Mouse (Mus musculus) hindbrain, embryonic 11.5 days (tissue): Measurements from ENCODE around the gene Tfr2. TPM values are rescaled to one million over a fixed set of nuclear protein-coding genes. Genes with fewer than 3 reads are reported as not detected.
A peak's percentile ranks its signal among the peaks of the same experiment; 100 is the strongest.

ENCODE experiments used
- ATAC-seq: fragments of 200-750 bp; cut with Nextera tagmentation; 2 replicates; pipeline ENCODE4 v1.8.0; 2017; ENCODE audit warnings: mild to moderate bottlenecking, moderate TSS enrichment, moderate library complexity; ENCODE audit not compliant: low FRiP score
- DNase-seq: peaks from one replicate; pipeline ENCODE4 v3.0.0-alpha.2; 2015; ENCODE audit warnings: low spot score
- H3K27ac ChIP-seq: fragments of 300-500 bp; sonication (generic); 2 replicates; pipeline ENCODE4 v1.5.1; 2014; ENCODE audit warnings: mild to moderate bottlenecking, low read depth, low read length
- H3K27me3 ChIP-seq: fragments of 300-500 bp; sonication (generic); 2 replicates; pipeline ENCODE4 v1.6.1; 2014; ENCODE audit warnings: mild to moderate bottlenecking, low read length, moderate library complexity, mixed read lengths; ENCODE audit not compliant: control insufficient read depth, insufficient read depth
- H3K36me3 ChIP-seq: fragments of 300-500 bp; sonication (generic); 2 replicates; pipeline ENCODE4 v1.6.1; 2014; ENCODE audit warnings: mild to moderate bottlenecking, low read length, moderate library complexity, mixed read lengths; ENCODE audit not compliant: control insufficient read depth, insufficient read depth
- H3K4me1 ChIP-seq: fragments of 300-500 bp; sonication (generic); replicated peaks from 2 replicates; pipeline ENCODE4 v1.6.1; 2014; ENCODE audit warnings: low read length, mixed read lengths; ENCODE audit not compliant: control insufficient read depth, insufficient read depth
- H3K4me2 ChIP-seq: fragments of 300-500 bp; sonication (generic); replicated peaks from 2 replicates; pipeline ENCODE4 v1.6.1; 2014; ENCODE audit warnings: mild to moderate bottlenecking, low read depth, low read length
- H3K4me3 ChIP-seq: fragments of 300-500 bp; sonication (generic); 2 replicates; pipeline ENCODE4 v1.5.1; 2014; ENCODE audit warnings: low read depth, low read length
- H3K9ac ChIP-seq: fragments of 300-500 bp; sonication (generic); 2 replicates; pipeline ENCODE4 v1.6.1; 2014; ENCODE audit warnings: low read depth, low read length
- H3K9me3 ChIP-seq: fragments of 300-500 bp; sonication (generic); 2 replicates; pipeline ENCODE4 v1.6.1; 2016; ENCODE audit warnings: low read length; ENCODE audit not compliant: control insufficient read depth
- WGBS: fragments of 180-500 bp; shearing (Covaris S2); extraction: QIAGEN DNeasy Blood & Tissue Kit; methylation state at CpG from one replicate; pipeline ENCODE4 v1.1.7; 2014; 5-methylcytosine and 5-hydroxymethylcytosine counted together
- polyA plus RNA-seq: library from polyadenylated mRNA; unstranded; fragments of >200 nt; fragmentation: Nextera tagmentation; extraction: Ambion mirVana; gene quantifications from 2 replicates; pipeline ENCODE4 v1.2.1, GENCODE M21; 2014

Gene Tfr2
- polyA plus RNA-seq, 1 experiment from 2014 or later = 2.7 TPM

DNA sequence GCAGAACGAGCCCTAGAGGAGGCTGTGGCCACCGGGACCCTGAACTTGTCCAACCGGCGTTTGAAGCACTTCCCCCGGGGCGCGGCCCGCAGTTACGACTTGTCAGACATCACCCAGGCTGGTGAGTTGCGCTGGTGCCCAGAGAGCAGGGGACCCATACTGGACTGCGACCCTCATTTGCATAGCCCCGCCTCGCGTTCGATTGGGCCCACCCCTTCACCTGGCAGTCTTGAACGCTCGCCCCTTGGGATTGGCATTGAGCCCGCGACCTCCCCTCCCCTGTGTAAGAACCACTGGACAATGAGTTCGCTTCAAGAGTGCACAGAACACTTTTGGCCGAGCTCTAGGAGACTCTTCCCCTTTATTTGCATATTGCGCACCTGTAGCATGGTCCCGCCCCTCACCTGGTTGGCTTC, 59.7 kb downstream of the Tfr2 start:
- H3K9me3 ChIP-seq = no peaks in the 10 kb centered on the region
- 0% methylated on average over 22 of the region's 23 CpGs for WGBS
- H3K4me3 ChIP-seq = peak overlapping the region; percentile 85
- H3K27ac ChIP-seq = peak overlapping the region; percentile 93
- no peaks in the 10 kb centered on the region for H3K36me3 ChIP-seq
- H3K9ac ChIP-seq = peak overlapping the region; percentile 80
- peak; percentile 61 for ATAC-seq
- DNase-seq = peak; percentile 76
- H3K4me2 ChIP-seq = peak overlapping the region; percentile 80
- no peaks in the 10 kb centered on the region for H3K27me3 ChIP-seq
- peaks cover 16% of the 10 kb centered on the region for H3K4me1 ChIP-seq

GRCm38 (mm10) chr5:137629906-137630545, 60.4 kb downstream of the Tfr2 start:
- Histone ChIP-seq H3K9me3 (no peaks in the 10 kb centered on the region), H3K4me1 (peaks cover 16% of the 10 kb centered on the region), H3K27ac (peak overlapping the region; percentile 60; the same call in 1 of the 2 replicates), H3K36me3 (no peaks in the 10 kb centered on the region), H3K4me3 (peak overlapping the region; percentile 85), H3K9ac (peak overlapping the region; percentile 80; the same call in 1 of the 2 replicates), H3K27me3 (no peaks in the 10 kb centered on the region), H3K4me2 (peak overlapping the region; percentile 80)
- DNase-seq (no peak), ATAC-seq (no peak)
- WGBS = 25% methylated on average over 6 of the region's 6 CpGs

DNA sequence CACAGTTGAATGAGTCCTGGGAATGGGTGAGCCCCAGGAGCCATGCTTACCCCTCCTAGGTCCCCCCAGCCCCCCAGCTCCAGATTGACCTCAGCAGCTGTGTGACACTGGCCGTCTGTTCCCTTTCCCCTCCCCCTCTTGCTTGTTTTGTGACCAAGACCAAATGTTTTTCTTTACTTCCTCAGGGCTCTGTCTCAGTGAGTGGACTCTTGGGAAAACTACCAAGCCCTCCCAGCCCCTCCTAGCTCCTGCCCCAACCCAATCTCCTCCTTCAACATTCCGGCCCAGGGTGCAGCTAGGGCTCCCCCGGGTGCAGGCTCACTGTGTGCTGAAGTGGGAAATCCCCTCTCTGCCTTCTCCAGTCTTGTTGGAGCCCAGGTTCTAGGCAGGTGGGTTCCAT, 61.0 kb downstream of the Tfr2 start:
- DNase-seq = no peak
- peaks cover 2% of the 10 kb centered on the region; the same call in 1 of the 2 replicates for H3K36me3 ChIP-seq
- H3K27ac ChIP-seq = peak overlapping the region; percentile 60
- 37% methylated on average over 3 of the region's 3 CpGs for WGBS
- H3K9ac ChIP-seq = peak overlapping the region; percentile 38; the same call in 1 of the 2 replicates
- peaks cover 16% of the 10 kb centered on the region for H3K4me1 ChIP-seq
- no peaks in the 10 kb centered on the region for H3K27me3 ChIP-seq
- no peak for ATAC-seq
- H3K9me3 ChIP-seq = no peaks in the 10 kb centered on the region
- peak overlapping the region; percentile 80 for H3K4me2 ChIP-seq
- H3K4me3 ChIP-seq = peak overlapping the region; percentile 85; the same call in 1 of the 2 replicates

GRCm38 (mm10) chr5:137631171-137631570, 61.5 kb downstream of the Tfr2 start:
- Histone ChIP-seq H3K4me2 (peak overlapping the region; percentile 80), H3K4me1 (peaks cover 16% of the 10 kb centered on the region), H3K27me3 (no peaks in the 10 kb centered on the region), H3K4me3 (peak overlapping the region; percentile 13; the same call in 1 of the 2 replicates), H3K27ac (peak overlapping the region; percentile 60), H3K9me3 (no peaks in the 10 kb centered on the region), H3K9ac (peak overlapping the region; percentile 31; the same call in 1 of the 2 replicates), H3K36me3 (peaks cover 2% of the 10 kb centered on the region; the same call in 1 of the 2 replicates)
- no peak for DNase-seq
- WGBS = 60% methylated on average over 9 of the region's 9 CpGs
- no peak for ATAC-seq

DNA sequence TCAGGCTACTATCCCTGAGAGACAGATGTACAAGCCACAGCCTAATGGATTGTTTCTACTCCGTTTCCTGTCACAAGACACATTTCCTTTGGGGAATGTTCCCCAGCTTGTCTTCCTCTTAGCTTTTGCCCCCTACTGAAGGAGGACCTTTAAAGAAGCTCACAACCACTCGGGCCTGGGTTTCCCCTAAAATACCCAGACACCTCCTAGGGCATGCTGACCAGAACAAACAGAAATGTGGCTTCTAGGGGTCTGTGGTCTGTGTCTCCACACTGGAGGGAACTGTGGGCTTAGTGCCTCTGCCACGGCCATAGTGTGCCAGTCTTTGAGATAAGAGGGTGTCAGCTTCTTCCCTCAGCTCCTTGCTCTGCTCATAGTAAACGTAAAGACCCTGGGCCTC, 62.0 kb downstream of the Tfr2 start:
- no peaks in the 10 kb centered on the region for H3K9me3 ChIP-seq
- H3K36me3 ChIP-seq = peaks cover 2% of the 10 kb centered on the region
- DNase-seq (no peak), ATAC-seq (no peak)
- no peak overlapping the region; the same call in 1 of the 2 replicates for H3K9ac ChIP-seq
- peak overlapping the region; percentile 60; the same call in 1 of the 2 replicates for H3K27ac ChIP-seq
- WGBS = 67% methylated on average over 4 of the region's 4 CpGs
- peaks cover 16% of the 10 kb centered on the region for H3K4me1 ChIP-seq
- H3K4me2 ChIP-seq = peak overlapping the region; percentile 80; the same call in 1 of the 2 replicates
- no peak overlapping the region for H3K4me3 ChIP-seq
- H3K27me3 ChIP-seq = no peaks in the 10 kb centered on the region

- Histone ChIP-seq H3K36me3 (peaks cover 5% of the 10 kb centered on the region), H3K4me2 (no peak overlapping the region), H3K4me3 (no peak overlapping the region), H3K4me1 (peaks cover 14% of the 10 kb centered on the region), H3K27ac (no peak overlapping the region), H3K9ac (no peak overlapping the region), H3K9me3 (no peaks in the 10 kb centered on the region), H3K27me3 (no peaks in the 10 kb centered on the region)
- no peak for ATAC-seq
- 83% methylated on average over 12 of the region's 12 CpGs for WGBS
- DNase-seq = no peak
These were observed 63.9 kb downstream of the Tfr2 start for GRCm38 (mm10) chr5:137633397-137634084.

Other genes with a start within 250 kb of the Tfr2 start
- 7.1 and 7.5 TPM in 2 replicates for gene Slc12a9, start 236.2 kb upstream of the Tfr2 start, polyA plus RNA-seq
- gene Ephb4, start 219.7 kb upstream of the Tfr2 start, polyA plus RNA-seq = 21.0 and 21.3 TPM in 2 replicates
- gene Zan, start 92.8 kb upstream of the Tfr2 start, polyA plus RNA-seq = 0.04 and 0.06 TPM in 2 replicates
- 55.2 and 60.6 TPM in 2 replicates for gene Pop7, start 67.3 kb upstream of the Tfr2 start, polyA plus RNA-seq
- gene Gigyf1, start 51.3 kb upstream of the Tfr2 start, polyA plus RNA-seq = 10.6 and 15.4 TPM in 2 replicates
- 0.38 and 1.1 TPM in 2 replicates for gene Epo, start 36.6 kb upstream of the Tfr2 start, polyA plus RNA-seq
- 475 and 483 TPM in 2 replicates for gene Gnb2, start 36.3 kb upstream of the Tfr2 start, polyA plus RNA-seq
- 45.4 and 47.6 TPM in 2 replicates for gene Actl6b, start 16.3 kb upstream of the Tfr2 start, polyA plus RNA-seq
- gene Mospd3, start 31.2 kb downstream of the Tfr2 start, polyA plus RNA-seq = 22.6 and 22.9 TPM in 2 replicates
- 67.0 and 87.3 TPM in 2 replicates for gene Pcolce, start 43.9 kb downstream of the Tfr2 start, polyA plus RNA-seq
- 0.15 and 0.27 TPM in 2 replicates for gene Fbxo24, start 59.2 kb downstream of the Tfr2 start, polyA plus RNA-seq
- gene Lrch4, start 59.3 kb downstream of the Tfr2 start, polyA plus RNA-seq = 25.9 and 28.5 TPM in 2 replicates
- gene Gm20605, start 59.3 kb downstream of the Tfr2 start, polyA plus RNA-seq = 5.0 and 6.3 TPM in 2 replicates
- gene Sap25, start 71.5 kb downstream of the Tfr2 start, polyA plus RNA-seq = 7.1 TPM in 2 replicates
- 0.22 and 0.38 TPM in 2 replicates for gene Irs3, start 75.9 kb downstream of the Tfr2 start, polyA plus RNA-seq
- gene Agfg2, start 114.9 kb downstream of the Tfr2 start, polyA plus RNA-seq = 13.7 TPM in 2 replicates
- gene Nyap1, start 171.8 kb downstream of the Tfr2 start, polyA plus RNA-seq = 2.9 and 5.3 TPM in 2 replicates
- 56.4 and 64.0 TPM in 2 replicates for gene Tsc22d4, start 175.9 kb downstream of the Tfr2 start, polyA plus RNA-seq
- 64.9 and 78.4 TPM in 2 replicates for gene Ppp1r35, start 209.0 kb downstream of the Tfr2 start, polyA plus RNA-seq
- gene Mepce, start 217.8 kb downstream of the Tfr2 start, polyA plus RNA-seq = 9.9 and 14.9 TPM in 2 replicates
- 13.5 and 17.2 TPM in 2 replicates for gene Zcwpw1, start 218.0 kb downstream of the Tfr2 start, polyA plus RNA-seq